Mouse (Mus musculus): ENCODE results near the gene Tox2.

- TF ChIP-seq CTCF (IDR thresholded peaks at IDR 0.05; ENCODE audit: borderline replicate concordance, control insufficient read depth, extremely low read depth, insufficient read depth, low read length, poor library complexity) (no peak), POLR2A (IDR thresholded peaks at IDR 0.05; ENCODE audit: control insufficient read depth, extremely low read depth, insufficient read depth, low read length, poor library complexity) (no peak)
Measured at GRCm38 (mm10) chr2:163194543-163194942, 8.4 kb upstream of the Tox2 start.

All from thymus, adult 2 months (tissue).